Mouse (Mus musculus): ENCODE results near the gene Cadps.

GRCm38 (mm10) chr14:12340238-12341074 is 482.4 kb downstream of the Cadps start:
- TF ChIP-seq CTCF (IDR thresholded peaks at IDR 0.05; ENCODE audit: low read depth, low read length) = no peak
- TF ChIP-seq POLR2A (IDR thresholded peaks at IDR 0.05; ENCODE audit: extremely low read depth, insufficient read depth, low read length) = no peak
